Mouse (Mus musculus): ENCODE data around the gene Osbpl3.

Osbpl3 gene

GRCm38 (mm10) chr6:50400234-50400633, 55.8 kb downstream of the Osbpl3 start:
- DNase-seq, result no peak

GRCm38 (mm10) chr6:50399427-50400195, 56.4 kb downstream of the Osbpl3 start:
- DNase-seq, result no peak

- DNase-seq, result no peak
Observed at GRCm38 (mm10) chr6:50398324-50398723, 57.7 kb downstream of the Osbpl3 start.

- no peak for DNase-seq
Observed at GRCm38 (mm10) chr6:50397116-50397515, 58.9 kb downstream of the Osbpl3 start.

- DNase-seq, result no peak
Observed at GRCm38 (mm10) chr6:50395641-50396312, 60.2 kb downstream of the Osbpl3 start.

- DNase-seq, result no peak
Observed at GRCm38 (mm10) chr6:50394432-50394831, 61.6 kb downstream of the Osbpl3 start.

GRCm38 (mm10) chr6:50393960-50394359, 62.0 kb downstream of the Osbpl3 start:
- DNase-seq, result no peak

- no peak for DNase-seq
Observed at GRCm38 (mm10) chr6:50391951-50392350, 64.0 kb downstream of the Osbpl3 start.

- DNase-seq, result no peak
Observed at GRCm38 (mm10) chr6:50390313-50390712, 65.7 kb downstream of the Osbpl3 start.

- DNase-seq, result no peak
Observed at GRCm38 (mm10) chr6:50387629-50388028, 68.4 kb downstream of the Osbpl3 start.

GRCm38 (mm10) chr6:50386497-50386896, 69.5 kb downstream of the Osbpl3 start:
- no peak for DNase-seq

GRCm38 (mm10) chr6:50385451-50386013, 70.5 kb downstream of the Osbpl3 start:
- DNase-seq, result no peak

GRCm38 (mm10) chr6:50382711-50383110, 73.3 kb downstream of the Osbpl3 start:
- DNase-seq, result no peak

- DNase-seq, result no peak
Observed at GRCm38 (mm10) chr6:50382196-50382595, 73.8 kb downstream of the Osbpl3 start.

GRCm38 (mm10) chr6:50381504-50382091, 74.4 kb downstream of the Osbpl3 start:
- no peak for DNase-seq

- DNase-seq, result no peak
Observed at GRCm38 (mm10) chr6:50379740-50380139, 76.3 kb downstream of the Osbpl3 start.

GRCm38 (mm10) chr6:50379136-50379535, 76.9 kb downstream of the Osbpl3 start:
- no peak for DNase-seq

GRCm38 (mm10) chr6:50377742-50378720, 78.0 kb downstream of the Osbpl3 start:
- DNase-seq, result no peak

- no peak for DNase-seq
Observed at GRCm38 (mm10) chr6:50376684-50377083, 79.3 kb downstream of the Osbpl3 start.

- no peak for DNase-seq
Observed at GRCm38 (mm10) chr6:50372516-50373424, 83.2 kb downstream of the Osbpl3 start.

GRCm38 (mm10) chr6:50371501-50372086, 84.4 kb downstream of the Osbpl3 start:
- DNase-seq, result no peak

Data from right cerebral cortex, postnatal 25 days (tissue).